Mouse (Mus musculus) kidney, adult 18-20 months (tissue): ENCODE data around the gene Anxa2.

Experiments
- DNase-seq: peaks from one replicate; pipeline ENCODE4 v3.0.0; 2021

Anxa2 gene

DNA sequence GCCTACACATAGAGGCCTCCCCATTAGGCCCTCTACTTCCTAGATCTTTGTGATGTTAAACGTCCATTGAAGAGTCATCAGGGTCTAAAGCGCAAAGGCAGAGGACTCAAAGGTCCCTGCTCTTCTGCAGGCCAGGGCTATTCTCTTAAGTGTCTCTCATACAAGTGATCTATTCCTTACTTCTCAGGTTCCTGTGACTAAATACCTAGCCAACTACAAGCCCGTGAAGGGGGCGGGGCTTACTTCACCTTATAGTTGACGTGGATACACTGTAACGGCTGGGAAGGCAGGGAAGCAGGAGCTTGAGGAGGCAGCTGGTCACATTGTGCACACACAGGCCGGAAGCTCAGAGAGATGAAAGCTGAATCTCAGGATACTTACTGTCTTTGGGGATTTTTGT, 6.5 kb downstream of the Anxa2 start:
- DNase-seq, result no peak

DNA sequence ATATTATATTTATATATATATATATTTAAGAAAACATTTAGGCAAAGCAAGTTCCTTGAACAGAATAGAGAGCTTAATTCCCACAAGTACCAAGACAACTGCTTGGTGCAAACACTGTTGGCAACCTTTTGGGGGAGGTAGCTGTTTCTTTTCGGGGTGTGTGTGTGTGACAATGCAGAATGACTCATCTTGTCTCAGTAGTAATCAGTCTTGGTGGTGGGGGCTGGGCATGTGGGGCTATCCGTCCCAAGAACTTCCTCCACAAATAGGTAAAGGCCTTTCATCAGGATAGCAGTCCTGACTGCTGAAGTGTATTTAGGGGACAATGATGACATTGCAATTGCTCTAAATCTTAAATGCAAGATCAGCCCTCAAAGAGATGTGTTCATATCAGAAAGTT, 9.6 kb downstream of the Anxa2 start:
- no peak for DNase-seq

DNA sequence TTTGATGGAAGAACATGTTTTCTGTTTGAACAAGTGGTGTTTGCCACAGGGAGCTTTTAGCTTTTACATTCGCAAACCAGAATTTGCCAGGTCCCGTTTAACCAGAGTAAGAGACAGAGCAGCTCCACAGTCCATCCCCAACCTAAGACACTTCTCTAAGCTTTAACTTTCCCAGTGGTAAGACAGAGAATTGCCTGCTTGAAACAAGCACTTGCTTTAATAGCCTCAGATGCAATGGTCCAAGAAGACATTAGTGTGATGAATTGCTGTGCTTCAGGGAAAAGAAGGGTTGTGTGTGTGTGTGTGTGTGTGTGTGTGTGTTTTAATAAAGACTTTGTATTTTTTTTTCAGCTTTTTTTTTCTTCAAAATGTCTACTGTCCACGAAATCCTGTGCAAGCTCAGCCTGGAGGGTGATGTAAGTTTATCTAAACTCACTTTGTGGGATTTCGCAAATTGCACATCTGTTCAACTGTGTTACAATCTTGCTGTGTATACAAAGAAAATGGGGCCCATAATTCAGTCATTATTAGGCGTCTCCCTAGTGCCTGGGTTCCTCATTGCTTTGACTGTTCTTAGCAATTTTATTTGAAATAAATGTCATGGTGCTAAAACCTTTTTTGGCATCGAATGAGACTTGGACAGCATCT, 10.8 kb downstream of the Anxa2 start:
- no peak for DNase-seq

DNA sequence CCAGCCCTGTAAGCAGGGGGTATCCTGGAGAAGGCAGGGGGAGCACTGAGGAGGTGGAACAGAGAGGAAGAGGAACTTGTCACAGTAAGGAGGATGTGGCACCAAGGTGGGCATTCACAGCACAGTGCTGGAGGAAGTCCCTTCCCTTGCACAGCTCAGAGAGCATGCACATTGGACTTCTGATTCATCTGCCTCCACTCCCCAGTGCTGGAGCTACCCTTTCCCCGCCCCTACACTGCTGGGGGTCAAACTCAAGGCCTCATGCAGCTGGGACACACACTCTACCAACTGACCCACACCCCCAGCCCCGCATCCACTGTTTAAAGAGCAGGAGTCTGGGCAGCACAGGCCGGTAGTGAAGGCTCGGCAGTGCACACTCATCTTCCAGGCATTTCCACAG, 12.7 kb downstream of the Anxa2 start:
- no peak for DNase-seq

DNA sequence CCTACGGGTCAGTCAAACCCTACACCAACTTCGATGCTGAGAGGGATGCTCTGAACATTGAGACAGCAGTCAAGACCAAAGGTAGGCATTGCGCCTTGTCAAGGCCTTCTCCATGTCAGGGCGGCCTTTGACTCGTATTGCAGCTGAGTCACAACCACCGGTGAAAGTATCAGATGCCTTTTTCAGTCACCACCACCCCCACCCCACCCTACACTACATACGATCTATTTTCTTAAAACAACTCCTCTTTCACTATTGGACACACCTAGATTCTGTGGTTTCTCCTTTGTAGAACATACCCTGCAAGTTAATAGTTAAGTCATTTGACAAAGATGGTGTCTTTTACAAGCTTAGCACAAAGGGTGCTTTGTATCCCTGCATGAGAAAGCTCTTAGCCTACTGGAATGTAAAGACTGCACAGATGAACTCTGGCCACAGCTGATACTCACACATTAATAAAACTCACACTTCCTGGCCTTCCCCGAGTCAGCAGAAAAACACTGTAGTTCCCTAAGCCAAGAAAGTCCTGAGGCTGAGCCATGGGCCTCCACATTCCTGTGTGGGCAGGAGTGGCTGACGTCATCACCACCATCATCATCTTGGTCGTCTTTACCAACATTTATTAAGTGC, 14.0 kb downstream of the Anxa2 start:
- DNase-seq, result no peak

DNA sequence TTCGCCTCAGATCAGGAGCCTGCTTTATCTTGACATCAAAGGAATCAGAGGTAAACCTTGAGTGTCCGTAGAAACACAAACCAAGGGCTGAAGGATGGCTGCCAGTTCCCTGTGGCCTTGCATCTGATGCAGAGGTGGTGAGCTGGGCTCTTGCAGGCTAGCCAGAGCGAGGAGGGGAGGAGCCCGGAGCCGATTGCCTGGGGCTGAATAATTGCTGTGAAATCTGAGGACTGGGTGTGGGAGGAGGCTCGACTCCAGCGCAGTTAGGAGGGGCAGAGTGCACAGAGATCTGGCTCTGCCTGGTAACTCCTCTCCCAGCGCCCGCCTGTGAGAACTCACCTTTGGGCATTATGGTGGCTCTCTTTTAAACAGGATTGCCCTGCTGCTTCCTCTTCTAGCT, 15.6 kb downstream of the Anxa2 start:
- peak; percentile 24 for DNase-seq

DNA sequence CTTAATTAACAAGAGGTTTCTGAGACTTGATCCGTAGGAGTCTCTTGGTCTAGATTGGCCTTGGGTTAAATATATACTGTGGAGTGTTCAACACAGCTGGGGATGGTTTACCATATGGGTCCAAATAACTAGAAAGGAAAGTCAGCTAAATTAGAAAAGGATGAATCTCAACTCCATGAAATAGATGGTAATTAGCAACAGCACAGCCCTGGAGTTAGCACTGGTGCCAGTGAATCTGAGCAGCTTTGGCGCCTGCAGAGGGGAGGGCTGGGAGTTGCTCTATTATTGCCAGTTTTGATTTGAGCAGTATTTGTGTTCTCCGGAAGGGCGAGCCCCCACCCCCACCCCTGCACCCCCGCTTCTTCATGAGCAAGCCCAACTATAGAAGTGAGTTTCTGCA, 16.9 kb downstream of the Anxa2 start:
- no peak for DNase-seq

DNA sequence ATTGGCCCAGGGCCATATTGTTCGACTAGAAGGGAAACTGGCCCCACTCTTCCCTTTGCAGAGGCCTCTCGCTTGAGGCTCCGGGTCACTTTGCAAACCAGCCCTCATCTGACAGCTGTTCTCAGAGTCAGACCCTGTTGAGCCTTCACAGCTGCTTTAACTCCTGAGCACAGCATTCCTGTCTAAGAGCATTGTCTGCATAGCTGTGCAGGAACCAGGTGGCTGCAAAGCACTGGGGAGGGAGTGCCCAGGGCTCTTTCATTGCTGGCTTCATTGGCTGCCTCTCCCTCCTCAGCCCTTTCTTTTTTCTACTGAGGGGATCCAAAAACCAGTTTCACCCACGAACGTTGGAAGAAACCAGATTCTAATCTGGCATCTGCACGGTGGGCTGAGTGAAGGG, 17.5 kb downstream of the Anxa2 start:
- no peak for DNase-seq

DNA sequence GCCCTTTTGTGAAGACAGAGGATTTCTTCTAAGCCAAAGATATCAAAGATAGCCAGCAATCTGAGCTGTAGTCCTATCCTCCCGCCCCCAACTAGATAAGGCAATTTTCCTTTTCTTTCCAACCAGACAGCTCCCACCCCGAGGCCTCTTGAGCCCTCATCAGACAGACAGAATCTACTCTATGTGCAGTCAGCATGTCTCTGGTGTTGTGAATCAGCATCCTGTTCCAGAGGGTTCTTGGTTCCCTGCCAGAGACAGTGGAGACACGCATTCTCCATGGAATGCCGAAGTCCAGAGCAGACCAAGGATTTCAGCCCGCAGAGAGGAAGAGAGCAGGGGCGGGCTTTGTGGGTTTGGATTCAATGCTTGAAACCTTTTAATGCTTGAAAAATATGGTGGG, 19.3 kb downstream of the Anxa2 start:
- DNase-seq, result peak; percentile 63

DNA sequence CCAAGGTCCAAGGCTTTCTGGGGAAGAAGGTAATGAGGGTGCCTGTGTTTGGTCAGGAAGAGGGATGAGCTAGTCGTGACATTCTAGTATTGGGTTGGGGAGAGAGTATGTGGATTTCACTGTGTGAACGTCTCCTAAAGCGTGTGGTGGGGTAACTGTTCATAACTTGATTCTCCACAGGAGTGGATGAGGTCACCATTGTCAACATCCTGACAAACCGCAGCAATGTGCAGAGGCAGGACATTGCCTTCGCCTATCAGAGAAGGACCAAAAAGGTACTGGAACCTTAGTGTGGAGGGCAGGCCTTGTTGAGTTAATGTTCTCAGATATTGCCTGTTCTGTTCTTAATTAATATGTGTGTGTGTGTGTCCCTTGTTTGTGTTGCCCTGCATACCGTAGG, 22.5 kb downstream of the Anxa2 start:
- no peak for DNase-seq

DNA sequence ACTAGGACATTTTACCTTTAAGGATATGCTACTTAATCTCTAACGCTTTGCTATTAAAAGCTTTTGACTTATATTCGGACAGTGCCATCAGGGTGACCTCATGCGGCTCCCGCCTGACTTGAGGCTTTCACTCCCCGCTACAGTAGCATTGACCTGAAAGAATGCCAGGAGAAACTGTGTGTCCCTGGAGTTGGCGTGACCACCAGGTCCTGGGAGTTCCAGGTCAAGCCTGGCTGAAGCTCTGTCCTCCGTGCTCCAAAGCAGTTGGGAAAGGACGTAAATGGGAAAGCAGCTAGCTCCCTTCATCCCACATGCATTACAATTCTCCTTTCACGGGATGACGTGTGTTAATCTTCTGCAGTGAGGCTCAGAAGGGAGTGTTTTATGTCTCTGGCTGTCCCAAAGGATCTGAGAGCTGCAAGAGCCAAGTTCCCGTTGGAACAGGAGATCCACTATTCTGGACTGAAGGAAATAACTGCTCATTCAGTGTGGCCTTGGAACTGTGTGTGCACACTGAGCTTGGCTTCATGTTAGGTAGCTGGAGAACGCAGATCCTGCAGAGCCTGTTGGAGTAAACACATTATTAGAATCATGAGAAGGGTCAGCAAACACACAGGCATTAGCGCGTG, 23.9 kb downstream of the Anxa2 start:
- DNase-seq, result peak; percentile 18

DNA sequence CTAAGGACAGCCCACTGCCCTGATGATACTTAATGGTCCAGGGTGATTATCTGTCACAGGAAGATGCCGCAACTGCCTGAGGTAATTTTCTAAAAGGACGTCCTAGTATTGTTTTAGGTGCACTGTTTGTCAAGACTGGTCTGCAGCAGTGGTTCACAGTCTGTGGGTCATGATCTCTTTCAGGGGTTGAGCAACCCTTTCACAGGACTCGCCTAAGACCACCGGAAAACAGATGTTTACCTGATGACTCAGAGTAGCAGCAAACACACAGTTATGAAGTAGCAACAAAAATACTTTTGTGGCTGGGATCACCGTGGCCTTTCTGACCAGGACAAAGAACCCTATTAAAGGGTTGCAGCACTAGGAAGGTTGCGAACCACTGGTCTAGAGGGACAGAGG, 24.4 kb downstream of the Anxa2 start:
- no peak for DNase-seq

DNA sequence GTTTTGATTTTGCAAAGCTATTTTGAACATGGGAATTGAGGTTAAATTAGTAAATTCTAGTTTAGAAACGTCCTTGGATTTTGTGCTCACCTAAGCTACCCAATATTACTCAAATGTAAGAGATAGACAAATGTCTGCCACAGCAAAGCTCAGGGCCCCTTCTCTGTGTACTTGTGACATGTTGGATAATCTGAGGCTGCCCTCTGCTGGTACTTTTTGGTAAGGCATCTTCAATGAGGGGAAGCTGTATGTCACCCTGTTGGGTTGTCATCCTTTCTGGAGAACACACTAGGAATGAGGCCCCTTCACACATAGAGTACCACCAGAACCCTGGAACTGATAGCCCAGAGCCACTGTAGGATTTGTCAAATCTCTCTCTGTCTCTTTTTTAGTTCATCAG, 26.9 kb downstream of the Anxa2 start:
- peak; percentile 84 for DNase-seq

DNA sequence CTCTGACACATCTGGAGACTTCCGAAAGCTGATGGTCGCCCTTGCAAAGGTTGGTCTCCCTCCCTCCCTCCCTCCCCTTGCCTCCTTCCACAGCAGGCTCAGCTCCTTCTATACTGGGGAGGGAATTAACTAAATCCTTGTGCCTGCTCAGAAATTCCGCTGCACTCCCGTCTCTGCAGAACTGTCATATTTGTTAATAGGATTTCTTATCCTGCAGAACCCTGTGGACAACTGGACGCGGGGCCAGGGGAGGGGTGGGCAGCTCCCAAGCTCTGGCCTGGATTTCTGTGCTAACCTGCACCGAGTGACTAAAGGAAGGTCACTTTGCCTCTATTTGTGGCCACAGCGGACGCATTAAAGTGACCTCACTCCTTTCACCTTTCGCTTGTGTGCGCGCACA, 30.4 kb downstream of the Anxa2 start:
- DNase-seq, result no peak

DNA sequence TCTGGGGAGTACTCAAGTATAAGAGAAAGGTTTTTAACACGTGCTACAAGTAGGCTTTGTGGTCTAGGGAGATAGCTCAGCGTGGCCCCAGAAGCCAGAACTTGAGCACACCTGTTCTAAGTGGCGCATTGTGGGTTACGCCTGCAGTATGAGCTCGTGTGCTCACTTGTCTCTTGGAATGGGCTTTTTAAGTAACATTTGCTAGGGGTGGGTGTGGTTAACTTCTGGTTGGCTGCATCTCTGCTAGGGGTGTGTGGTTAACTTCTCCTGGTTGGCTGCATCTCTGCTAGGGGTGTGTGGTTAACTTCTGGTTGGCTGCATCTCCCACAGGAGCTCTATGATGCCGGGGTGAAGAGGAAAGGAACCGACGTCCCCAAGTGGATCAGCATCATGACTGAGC, 32.7 kb downstream of the Anxa2 start:
- no peak for DNase-seq

DNA sequence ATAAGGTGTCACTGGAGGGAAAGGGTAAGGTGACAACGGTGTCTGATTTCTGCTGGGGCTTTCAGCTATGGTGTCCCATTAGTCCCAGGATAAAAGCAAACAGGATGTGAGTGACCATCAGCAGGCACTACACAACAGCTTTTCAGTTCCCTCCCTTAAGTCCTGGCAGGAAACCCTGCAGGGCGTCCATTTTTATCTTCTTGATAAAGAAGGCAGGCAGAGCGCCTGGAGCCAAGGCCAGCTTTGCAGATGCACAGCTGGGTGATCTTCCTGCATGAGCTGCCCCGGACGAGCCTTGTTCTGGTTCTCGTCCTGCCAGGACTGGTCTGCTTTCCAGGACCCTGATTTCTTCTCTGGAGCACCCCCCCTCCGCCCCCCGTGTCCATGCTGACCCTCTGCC, 35.1 kb downstream of the Anxa2 start:
- DNase-seq, result no peak

DNA sequence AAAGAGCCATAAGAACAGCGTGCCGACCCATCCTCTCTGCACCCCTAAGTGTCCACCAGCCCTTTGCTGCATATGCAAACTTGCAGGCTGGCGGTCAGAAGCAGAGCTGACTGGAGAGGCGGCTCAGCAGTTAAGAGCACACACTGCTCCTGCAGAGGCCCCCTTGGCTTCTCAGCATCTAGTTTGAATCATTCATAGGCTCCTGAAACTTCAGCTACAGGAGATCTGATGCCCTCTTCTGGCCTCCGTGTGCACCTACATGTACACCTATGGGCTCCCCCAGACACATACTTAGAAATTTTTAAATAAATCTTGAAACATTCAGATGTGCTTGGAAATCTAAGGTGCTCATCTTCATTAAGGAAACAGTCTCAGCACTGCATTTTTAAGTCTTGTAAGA, 35.6 kb downstream of the Anxa2 start:
- DNase-seq, result no peak

DNA sequence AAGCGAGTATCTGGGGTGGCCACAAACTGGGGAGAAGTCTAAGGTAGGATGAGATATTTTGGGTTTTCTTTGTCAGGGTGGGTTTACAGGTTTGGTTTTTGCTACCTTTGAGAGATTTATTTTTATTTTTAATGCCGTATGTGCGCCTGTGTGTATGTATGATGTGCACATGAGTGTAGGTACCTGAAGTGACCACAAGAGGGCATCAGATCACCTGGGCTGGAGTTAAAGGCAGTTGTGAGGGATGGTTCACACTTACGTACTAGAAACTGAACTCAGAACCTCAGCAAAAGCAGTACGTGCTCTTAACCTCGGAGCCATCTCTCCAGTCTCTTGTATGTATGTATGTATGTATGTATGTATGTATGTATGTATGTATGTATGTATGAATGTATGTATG, 39.4 kb downstream of the Anxa2 start:
- no peak for DNase-seq

DNA sequence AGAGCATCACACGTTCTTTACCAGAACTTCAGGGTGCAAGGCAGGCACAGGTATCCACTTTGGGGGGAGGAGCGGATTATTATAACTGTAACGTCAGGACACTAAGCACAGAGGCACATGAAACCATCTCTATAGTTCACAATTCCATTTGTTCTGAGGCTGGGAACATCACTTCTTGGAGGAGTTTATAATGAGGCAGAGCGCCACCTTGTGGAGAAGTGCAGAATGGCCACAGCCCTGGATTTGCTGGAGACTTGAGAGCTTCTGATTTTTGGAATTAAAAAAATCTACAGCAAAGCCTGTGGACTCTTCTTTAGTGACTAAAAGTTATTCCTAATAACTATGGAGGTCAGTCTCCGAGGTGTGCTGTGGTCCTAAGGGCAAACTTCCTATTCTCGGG, 49.1 kb downstream of the Anxa2 start:
- peak; percentile 70 for DNase-seq

DNA sequence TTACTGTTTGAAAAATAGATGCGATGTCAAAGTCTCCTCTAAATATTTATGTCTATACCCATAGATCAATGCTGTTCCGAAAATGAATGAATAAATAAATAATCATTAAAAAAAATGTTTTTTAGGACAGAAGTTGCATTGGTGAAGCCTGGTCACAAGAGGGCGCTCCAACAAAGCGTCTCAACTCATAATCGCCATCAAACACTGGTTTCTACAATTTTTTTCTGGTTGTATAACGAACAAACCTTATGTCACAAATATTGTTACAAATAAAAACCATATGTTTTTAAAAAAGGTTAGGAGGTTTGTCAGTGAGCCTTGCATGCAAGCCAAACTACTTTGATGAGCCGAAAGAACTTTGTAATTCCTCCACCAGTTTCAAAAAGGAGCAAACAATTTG, 52.2 kb downstream of the Anxa2 start:
- peak; percentile 13 for DNase-seq

DNA sequence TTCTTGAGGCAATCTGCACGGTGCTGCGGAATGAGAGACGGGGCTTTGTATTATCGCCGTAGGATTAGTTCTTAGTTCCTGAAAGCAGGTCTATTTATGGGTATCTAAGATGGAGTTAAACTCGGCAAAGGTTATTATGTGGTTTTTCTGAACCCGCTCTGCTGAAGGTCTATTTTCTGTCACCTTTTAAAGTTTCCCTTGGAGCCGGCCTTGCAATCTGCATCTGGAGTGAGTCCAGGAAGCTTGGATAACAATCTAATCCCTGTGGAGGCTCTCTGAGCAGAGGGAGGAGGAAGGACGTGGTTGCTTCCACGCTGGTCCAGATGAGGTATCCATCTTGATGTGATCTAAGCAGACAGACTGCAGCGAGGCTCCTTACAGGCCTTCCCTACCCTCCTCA, 53.8 kb downstream of the Anxa2 start:
- DNase-seq, result no peak

DNA sequence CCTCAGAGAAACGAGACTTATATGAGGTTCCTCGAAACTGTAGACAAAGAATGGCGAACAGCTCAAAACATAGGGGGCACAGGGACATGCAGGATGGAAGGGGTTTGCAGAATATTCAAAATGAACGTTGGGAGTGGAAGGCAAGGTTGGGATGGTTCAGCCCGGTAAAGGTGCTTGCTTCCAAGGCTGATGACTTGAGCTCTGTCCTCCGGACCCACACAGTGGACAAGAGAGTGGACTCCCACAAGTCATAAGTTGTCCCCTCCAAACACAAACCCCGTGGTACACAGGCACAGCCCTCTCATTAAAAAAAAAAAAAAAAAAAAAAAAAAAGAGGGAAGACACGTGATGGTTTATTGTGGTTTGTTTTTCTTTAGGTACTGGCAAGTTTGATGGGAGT, 54.6 kb downstream of the Anxa2 start:
- DNase-seq, result no peak

DNA sequence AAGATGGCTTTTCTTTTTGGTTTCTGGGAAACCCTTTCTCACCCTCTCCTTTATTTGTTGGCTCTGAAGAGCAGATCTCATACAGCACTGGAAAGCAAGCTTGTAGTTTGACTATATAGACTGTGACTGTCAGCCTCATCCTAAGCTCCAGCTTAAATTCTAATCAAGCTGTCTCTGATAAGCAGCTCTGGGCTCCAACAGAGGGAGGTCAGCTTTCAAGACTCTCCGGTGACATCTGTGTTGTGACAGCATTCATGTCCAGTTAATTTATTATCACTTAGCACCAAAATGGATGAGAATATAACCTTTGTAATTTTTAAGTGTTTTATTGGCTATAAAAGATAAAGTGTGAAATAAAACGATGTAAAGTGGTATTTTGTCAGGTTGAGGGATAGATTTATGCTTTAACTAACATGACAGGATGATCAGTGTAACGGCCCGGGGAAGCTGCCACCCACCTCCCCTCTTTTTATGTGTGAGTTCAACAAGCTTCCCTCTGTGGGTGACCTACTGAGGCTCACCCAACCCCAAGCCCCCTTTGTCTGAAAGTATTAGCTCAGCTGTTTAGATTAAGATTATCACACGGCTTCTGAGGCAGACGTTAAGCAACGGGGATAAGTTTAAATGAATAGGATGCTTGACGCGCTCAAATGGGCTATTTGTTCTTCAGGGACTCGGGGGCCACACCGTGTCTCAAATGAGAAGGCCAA, 58.6 kb downstream of the Anxa2 start:
- no peak for DNase-seq

DNA sequence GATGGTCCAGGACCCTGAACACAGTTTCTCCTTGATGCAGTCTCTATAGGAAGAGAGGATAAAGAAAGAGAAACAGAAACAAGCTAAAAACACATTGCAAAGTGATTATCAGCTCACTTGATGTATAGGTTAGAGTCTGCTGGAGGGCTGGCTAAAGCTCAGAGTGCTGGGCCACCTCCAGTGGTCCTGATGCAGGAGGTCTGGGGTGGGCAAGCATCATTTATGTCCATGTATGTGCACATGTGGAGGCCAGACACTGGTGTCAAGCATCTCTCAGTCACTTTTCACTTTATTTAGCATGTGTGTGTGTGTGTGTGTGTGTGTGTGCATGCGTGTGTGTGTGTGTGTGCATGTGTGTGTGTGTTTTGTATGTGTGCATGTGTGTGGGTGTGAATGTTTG, 59.3 kb downstream of the Anxa2 start:
- no peak for DNase-seq
